Mouse (Mus musculus) megakaryocyte progenitor cell, adult 5-6 weeks (primary cell): ENCODE measurements around the gene Gm10324. TPM values are rescaled to one million over a fixed set of nuclear protein-coding genes. Genes with fewer than 3 reads are reported as not detected.
"Not testable (repeated sequence)": the region's sequence is repeated elsewhere in the genome, so short reads cannot be mapped to it uniquely, and the experiment has no call there.

Experiments
- ATAC-seq: replicated peaks from 2 replicates; pipeline ENCODE4 v1.8.0; 2016; ENCODE audit warnings: mild to moderate bottlenecking, moderate TSS enrichment, inconsistent platforms; ENCODE audit not compliant: poor library complexity
- total RNA-seq, 2 experiments: library from RNA; stranded (forward) in 1 of 2; stranded (reverse) in 1 of 2; fragments of 157-497, 149-512 nt in 1 of 2; fragments of 200-1000 nt in 1 of 2; gene quantifications; 2 replicates each; pipeline versions ENCODE4 v1.2.3 to v1.2.4; 2015 to 2017

Gm10324 gene
- total RNA-seq (2015) (not detected in 2 replicates), total RNA-seq (2017) (not detected in 2 replicates)

DNA sequence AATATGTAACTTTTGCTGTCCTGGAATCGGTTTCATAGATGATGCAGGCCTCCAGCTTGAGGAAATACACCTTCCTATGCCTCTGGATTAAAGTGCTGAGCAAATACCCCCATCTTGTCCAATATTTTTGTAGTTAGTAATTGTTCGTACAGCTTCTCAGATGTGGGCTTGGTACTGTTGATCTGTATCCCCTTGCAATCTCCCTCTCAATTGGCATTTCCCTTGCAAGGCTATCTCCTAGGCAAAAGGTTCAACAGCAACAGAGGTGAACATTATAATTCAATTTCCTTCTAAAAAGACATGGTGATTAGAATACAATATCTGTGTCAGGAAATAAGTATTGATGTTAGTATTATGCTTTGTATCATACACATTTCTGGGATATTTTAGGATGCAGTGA is at the start of gene Gm10324:
Gene Gm10324, plus strand, starts transcription at position 301 of the 400 bp plus-strand sequence.
- ATAC-seq = not testable (repeated sequence)

Other genes with a start within 250 kb of the Gm10324 start
- gene Gm10772, start 108.0 kb downstream of the Gm10324 start, total RNA-seq (2015) = not detected in 2 replicates
- not detected in 2 replicates for gene Gm10772, start 108.0 kb downstream of the Gm10324 start, total RNA-seq (2017)